Mouse (Mus musculus) adrenal gland, adult 2 months (tissue): ENCODE measurements around the gene Gabrb3. TPM values are rescaled to one million over a fixed set of nuclear protein-coding genes. Genes with fewer than 3 reads are reported as not detected.
"Not testable (repeated sequence)": the region's sequence is repeated elsewhere in the genome, so short reads cannot be mapped to it uniquely, and the experiment has no call there.

ENCODE experiments used
- DNase-seq: peaks from one replicate; pipeline ENCODE4 v3.0.0; 2021
- microRNA-seq, 2 experiments: library from miRNA; unstranded; fragments of <30 nt; microRNA quantifications; one replicate each; pipeline ENCODE4 v1.2.0; 2021
- polyA plus RNA-seq: library from polyadenylated mRNA; depleted of rRNA; stranded (reverse); fragments of >200 nt; gene quantifications from 2 replicates; pipeline ENCODE4 v1.2.3, GENCODE M21; 2012; rRNA removed
- total RNA-seq, 2 experiments: library from RNA; stranded (reverse); gene quantifications; 2 replicates each; pipeline ENCODE4 v1.2.3; 2021

Gene Gabrb3
- total and polyA plus RNA-seq, 3 experiments = 2.3 to 7.4 (median 7.2) TPM

GRCm38 (mm10) chr7:57706976-57707740 lies 287.7 kb downstream of the Gabrb3 start:
- no peak for DNase-seq

DNA sequence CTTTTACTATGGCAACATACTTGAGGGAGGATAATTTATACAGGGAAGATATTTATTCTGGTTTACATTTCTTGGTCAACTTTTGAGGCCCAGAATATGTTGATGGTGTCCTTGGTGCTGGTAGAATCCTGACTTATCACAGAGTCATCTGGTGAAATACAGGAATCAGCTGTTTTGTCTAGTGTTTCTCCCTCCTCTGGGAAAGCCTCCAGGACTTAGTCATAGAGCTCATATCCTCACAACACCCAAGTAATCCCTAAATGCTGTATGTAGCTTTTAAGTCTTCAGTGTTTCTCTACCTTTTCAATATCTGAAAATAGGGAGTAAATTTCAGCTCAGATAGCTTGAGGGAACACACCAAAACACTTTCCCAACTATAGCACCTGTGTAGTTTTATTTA lies 292.2 kb downstream of the Gabrb3 start:
- DNase-seq = no peak

DNA sequence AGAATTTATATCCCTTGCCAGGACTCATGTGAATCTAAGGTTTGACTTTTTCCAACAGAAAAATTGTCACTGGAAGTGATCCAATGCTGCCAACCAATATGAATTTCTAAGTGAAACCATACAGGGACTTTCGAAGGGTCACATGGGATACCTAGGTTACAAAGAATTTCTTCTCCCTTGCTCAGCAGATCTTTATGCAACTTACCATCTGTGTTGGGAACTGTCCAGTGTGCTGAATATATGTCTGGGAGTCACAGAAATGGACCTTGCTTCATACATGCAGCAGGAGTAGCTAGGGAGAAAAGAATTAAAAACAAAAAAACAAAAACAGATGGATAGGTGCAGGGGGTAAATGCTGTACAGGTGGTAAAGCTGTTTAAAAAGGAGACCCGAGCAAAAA lies 327.3 kb downstream of the Gabrb3 start:
- no peak for DNase-seq

DNA sequence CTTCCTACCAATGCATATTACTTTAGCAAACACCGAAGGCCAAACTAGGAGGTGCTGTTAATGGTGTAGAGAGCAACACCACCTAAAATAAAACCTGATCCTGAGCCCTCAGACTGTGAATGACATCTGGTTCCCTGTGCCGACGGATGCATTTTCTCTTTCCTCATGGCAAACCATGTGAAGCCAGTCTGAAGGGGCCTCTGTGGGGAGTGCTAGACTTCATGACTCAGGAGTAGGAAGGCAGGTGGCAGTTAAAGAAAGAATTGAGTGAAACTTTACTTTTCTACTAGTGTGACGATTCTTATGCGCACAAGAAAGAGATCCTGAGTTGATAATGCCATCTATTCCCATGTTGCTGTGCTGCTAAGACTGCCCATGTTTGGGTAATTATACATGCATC lies 341.0 kb downstream of the Gabrb3 start:
- DNase-seq = no peak

- DNase-seq = no peak
These were observed 359.3 kb downstream of the Gabrb3 start for GRCm38 (mm10) chr7:57778754-57779153.

DNA sequence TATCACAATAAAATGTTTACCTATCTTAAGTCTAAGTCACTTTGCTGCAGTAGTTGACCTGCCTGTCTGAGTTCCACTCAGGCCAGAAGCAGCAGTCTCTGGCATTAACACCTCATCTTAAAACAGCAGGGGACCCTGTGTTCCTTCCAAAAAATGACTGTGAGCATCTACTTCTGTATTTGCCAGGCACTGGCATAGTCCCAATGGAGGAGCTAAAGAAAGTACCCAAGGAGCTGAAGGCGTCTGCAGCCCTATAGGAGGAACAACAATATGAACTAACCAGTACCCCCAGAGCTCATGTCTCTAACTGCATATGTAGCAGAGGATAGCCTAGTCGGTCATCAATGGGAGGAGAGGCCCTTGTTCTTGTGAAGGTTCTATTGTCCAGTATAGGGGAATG lies 366.6 kb downstream of the Gabrb3 start:
- not testable (repeated sequence) for DNase-seq

DNA sequence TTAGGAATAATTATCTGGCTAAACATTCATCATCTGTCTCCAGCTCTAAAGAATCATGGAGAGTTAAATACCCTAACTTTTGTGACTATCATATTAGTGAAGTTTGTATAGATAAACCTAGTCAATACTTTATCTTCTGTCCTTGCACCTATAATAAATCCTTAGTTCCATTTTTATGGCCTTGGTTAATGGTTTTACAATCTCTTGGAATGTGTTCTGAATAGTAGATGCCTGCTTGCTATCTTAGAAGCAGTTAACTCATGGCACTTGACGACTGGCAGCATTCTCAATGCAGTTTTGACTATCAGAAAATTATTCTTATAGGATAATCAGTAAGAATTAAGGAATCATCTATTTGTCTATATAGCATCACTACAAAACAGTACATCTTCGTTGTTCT lies 368.0 kb downstream of the Gabrb3 start:
- no peak for DNase-seq

- no peak for DNase-seq
These were observed 383.8 kb downstream of the Gabrb3 start for GRCm38 (mm10) chr7:57803266-57803665.

DNA sequence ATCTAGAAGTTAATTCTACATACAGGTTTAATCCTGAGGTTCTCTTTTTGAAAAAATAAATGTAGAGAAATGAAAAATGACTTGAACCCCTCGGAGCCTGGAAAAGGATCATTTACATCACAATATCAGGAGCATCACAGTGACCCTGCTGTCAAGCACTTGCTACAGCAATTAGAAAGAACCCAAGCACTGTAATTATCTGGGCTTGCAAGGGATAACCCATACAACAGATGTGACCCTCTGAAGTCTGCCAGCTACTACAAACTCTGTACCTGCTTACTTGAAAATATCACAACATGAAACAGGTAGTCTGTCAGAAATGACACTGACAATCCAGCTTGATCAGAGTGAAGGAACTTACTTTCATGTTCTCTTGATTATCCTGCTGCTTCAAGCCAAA lies 394.2 kb downstream of the Gabrb3 start:
- DNase-seq = no peak

- DNase-seq = no peak
These were observed 422.9 kb downstream of the Gabrb3 start for GRCm38 (mm10) chr7:57842383-57842896.

GRCm38 (mm10) chr7:57867951-57868350 lies 448.5 kb downstream of the Gabrb3 start:
- no peak for DNase-seq

Small RNAs within 50 kb of the gene (microRNA-seq; reads per million reads assigned to microRNA genes)
- 0 reads per million in 2 experiments for gene Mir6389

Other genes with a start within 250 kb of the Gabrb3 start
- gene Gabrg3, start 32.5 kb upstream of the Gabrb3 start, total RNA-seq = 1 to 10 TPM; 2.0 to 6.6 TPM
- 4.8 and 11.7 TPM in 2 replicates for gene Gabrg3, start 32.5 kb upstream of the Gabrb3 start, polyA plus RNA-seq
- under 1 TPM; 0.14 to 0.17 TPM for gene Gabra5, start 90.4 kb downstream of the Gabrb3 start, total RNA-seq
- not detected in 2 replicates for gene Gabra5, start 90.4 kb downstream of the Gabrb3 start, polyA plus RNA-seq